Mouse (Mus musculus) heart, postnatal 0 days (tissue): ENCODE measurements around the gene Mast4.

Experiments used
- CTCF ChIP-seq: IDR thresholded peaks from 2 replicates; pipeline ENCODE4 v1.5.1; 2016; ENCODE audit warnings: antibody characterized with exemption, control low read depth, low read depth
- EP300 ChIP-seq: IDR thresholded peaks from 2 replicates; pipeline ENCODE4 v1.6.1; 2016; ENCODE audit warnings: antibody characterized with exemption, low read depth

DNA sequence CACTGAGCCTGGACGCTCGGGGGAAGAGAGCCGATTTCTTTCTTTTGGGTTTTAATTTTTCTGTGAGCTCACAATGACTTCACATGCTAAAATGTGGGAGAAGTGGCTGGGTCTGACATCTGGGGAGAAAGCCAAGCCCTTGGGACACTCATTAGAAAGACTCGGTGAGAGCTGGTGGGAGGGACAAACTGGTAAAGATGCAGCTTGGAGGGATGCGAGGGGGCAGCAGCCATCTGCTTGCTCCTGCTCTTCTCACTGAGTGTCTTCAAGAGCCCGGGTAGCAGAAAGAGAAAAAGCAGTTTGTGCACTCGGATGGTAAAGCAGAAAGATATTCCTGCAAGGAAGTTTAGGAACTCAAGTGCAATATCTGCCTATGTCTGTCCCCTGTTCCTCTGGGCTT lies 34.9 kb upstream of the Mast4 start:
- no peak for TF ChIP-seq CTCF
- TF ChIP-seq EP300: no peak
